Mouse (Mus musculus): ENCODE data around the gene Cd2bp2. TPM values are rescaled to one million over a fixed set of nuclear protein-coding genes. Genes with fewer than 3 reads are reported as not detected.

Gene Cd2bp2
- polyA plus RNA-seq, 1 experiment: 43.5 TPM

GRCm38 (mm10) chr7:127231826-127232621, 36.2 kb upstream of the Cd2bp2 start:
- H3K4me1 ChIP-seq: peaks cover 73% of the 10 kb centered on the region
- H3K27me3 ChIP-seq (replicated peaks): no peaks in the 10 kb centered on the region
- TF ChIP-seq FLI1 (IDR thresholded peaks at IDR 0.05; ENCODE audit: low read length) (no peak), GATA1 (IDR thresholded peaks at IDR 0.05; ENCODE audit: borderline replicate concordance, low read length) (no peak)
- H3K4me3 ChIP-seq (replicated peaks): peak overlapping the region; percentile 100
- H3K9me3 ChIP-seq: no peaks in the 10 kb centered on the region
- peaks cover 46% of the 10 kb centered on the region for H3K36me3 ChIP-seq (replicated peaks; ENCODE audit: low read length)

GRCm38 (mm10) chr7:127231376-127231775, 35.5 kb upstream of the Cd2bp2 start:
- peaks cover 39% of the 10 kb centered on the region for H3K36me3 ChIP-seq (replicated peaks; ENCODE audit: low read length)
- no peaks in the 10 kb centered on the region for H3K9me3 ChIP-seq
- peak overlapping the region; percentile 100 for H3K4me3 ChIP-seq (replicated peaks)
- TF ChIP-seq FLI1 (IDR thresholded peaks at IDR 0.05; ENCODE audit: low read length) (no peak), GATA1 (IDR thresholded peaks at IDR 0.05; ENCODE audit: borderline replicate concordance, low read length) (no peak)
- H3K4me1 ChIP-seq: peaks cover 73% of the 10 kb centered on the region
- H3K27me3 ChIP-seq (replicated peaks): no peaks in the 10 kb centered on the region

- H3K9me3 ChIP-seq: no peaks in the 10 kb centered on the region
- no peaks in the 10 kb centered on the region for H3K27me3 ChIP-seq (replicated peaks)
- H3K4me1 ChIP-seq: peaks cover 85% of the 10 kb centered on the region
- TF ChIP-seq FLI1 (IDR thresholded peaks at IDR 0.05; ENCODE audit: low read length) (no peak), GATA1 (IDR thresholded peaks at IDR 0.05; ENCODE audit: borderline replicate concordance, low read length) (no peak)
- H3K36me3 ChIP-seq (replicated peaks; ENCODE audit: low read length): peaks cover 21% of the 10 kb centered on the region
- H3K4me3 ChIP-seq (replicated peaks): no peak overlapping the region
Observed at GRCm38 (mm10) chr7:127228615-127229303, 32.9 kb upstream of the Cd2bp2 start.

- peaks cover 18% of the 10 kb centered on the region for H3K36me3 ChIP-seq (replicated peaks; ENCODE audit: low read length)
- H3K4me1 ChIP-seq: peaks cover 92% of the 10 kb centered on the region
- H3K27me3 ChIP-seq (replicated peaks): no peaks in the 10 kb centered on the region
- peaks cover 5% of the 10 kb centered on the region; the same call in 1 of the 2 replicates for H3K9me3 ChIP-seq
- TF ChIP-seq FLI1 (IDR thresholded peaks at IDR 0.05; ENCODE audit: low read length) (no peak), GATA1 (IDR thresholded peaks at IDR 0.05; ENCODE audit: borderline replicate concordance, low read length) (no peak; the same call in 2 of the 3 replicates)
- H3K4me3 ChIP-seq (replicated peaks): peak overlapping the region; percentile 48
Observed at GRCm38 (mm10) chr7:127225147-127225995, 29.5 kb upstream of the Cd2bp2 start.

DNA sequence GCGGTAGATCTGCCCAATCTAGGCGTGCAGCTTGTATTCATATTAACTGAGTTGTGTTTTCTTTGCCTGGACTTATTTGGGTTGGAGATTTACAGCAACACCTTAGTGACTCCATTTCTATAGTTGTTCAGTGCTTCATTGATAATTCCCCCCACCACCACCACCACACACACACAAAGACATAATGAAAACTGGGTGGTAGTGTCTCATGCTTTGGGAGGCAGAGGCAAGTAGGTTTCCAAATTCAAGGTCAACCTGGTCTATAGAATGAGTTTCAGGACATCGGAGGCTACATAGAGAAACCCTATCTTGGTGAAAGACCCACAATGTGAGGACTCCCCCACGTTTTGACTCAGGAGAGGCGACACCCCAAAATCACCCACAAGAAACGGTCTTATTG, 28.8 kb upstream of the Cd2bp2 start:
- no peak for TF ChIP-seq FLI1 (IDR thresholded peaks at IDR 0.05; ENCODE audit: low read length)
- no peak for TF ChIP-seq GATA1 (IDR thresholded peaks at IDR 0.05; ENCODE audit: borderline replicate concordance, low read length)
- H3K4me1 ChIP-seq: peaks cover 91% of the 10 kb centered on the region
- H3K36me3 ChIP-seq (replicated peaks; ENCODE audit: low read length): peaks cover 10% of the 10 kb centered on the region
- H3K27me3 ChIP-seq (replicated peaks): no peaks in the 10 kb centered on the region
- H3K4me3 ChIP-seq (replicated peaks): no peak overlapping the region
- H3K9me3 ChIP-seq: peaks cover 5% of the 10 kb centered on the region; the same call in 1 of the 2 replicates

- no peak overlapping the region for H3K4me3 ChIP-seq (replicated peaks)
Observed at GRCm38 (mm10) chr7:127223515-127224478, 27.9 kb upstream of the Cd2bp2 start.

DNA sequence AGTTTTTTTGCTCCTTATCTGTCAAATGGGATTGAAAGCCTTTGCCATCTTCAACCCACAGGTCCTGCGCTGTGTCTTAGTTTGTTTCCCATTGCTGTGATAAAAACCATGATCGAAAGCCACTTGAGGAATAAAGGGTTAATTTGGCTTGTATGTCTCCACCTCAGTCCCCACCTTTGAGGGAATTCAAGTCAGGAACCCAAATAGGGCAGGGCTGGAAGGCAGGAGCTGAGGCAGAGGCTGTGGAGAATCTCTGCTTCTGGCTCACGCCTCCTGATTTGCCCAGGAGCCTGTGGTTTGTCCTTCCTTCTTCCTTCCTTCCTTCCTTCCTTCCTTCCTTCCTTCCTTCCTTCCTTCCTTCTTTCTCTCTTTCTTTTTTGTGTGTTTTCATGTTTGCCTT, 27.3 kb upstream of the Cd2bp2 start:
- peaks cover 93% of the 10 kb centered on the region for H3K4me1 ChIP-seq
- no peak overlapping the region for H3K4me3 ChIP-seq (replicated peaks)
- H3K9me3 ChIP-seq: peaks cover 5% of the 10 kb centered on the region; the same call in 1 of the 2 replicates
- peaks cover 5% of the 10 kb centered on the region for H3K36me3 ChIP-seq (replicated peaks; ENCODE audit: low read length)
- TF ChIP-seq GATA1 (IDR thresholded peaks at IDR 0.05; ENCODE audit: borderline replicate concordance, low read length): no peak
- TF ChIP-seq FLI1 (IDR thresholded peaks at IDR 0.05; ENCODE audit: low read length): no peak
- H3K27me3 ChIP-seq (replicated peaks): no peaks in the 10 kb centered on the region

More at GRCm38 (mm10) chr7:127223515-127224478, 27.9 kb upstream of the Cd2bp2 start:
- no peaks in the 10 kb centered on the region for H3K27me3 ChIP-seq (replicated peaks)
- H3K9me3 ChIP-seq: peaks cover 5% of the 10 kb centered on the region; the same call in 1 of the 2 replicates
- TF ChIP-seq GATA1 (IDR thresholded peaks at IDR 0.05; ENCODE audit: borderline replicate concordance, low read length): no peak
- TF ChIP-seq FLI1 (IDR thresholded peaks at IDR 0.05; ENCODE audit: low read length): no peak
- H3K36me3 ChIP-seq (replicated peaks; ENCODE audit: low read length): peaks cover 5% of the 10 kb centered on the region
- peaks cover 90% of the 10 kb centered on the region for H3K4me1 ChIP-seq

- Histone ChIP-seq H3K4me3 (replicated peaks) (no peak overlapping the region), H3K9me3 (peaks cover 5% of the 10 kb centered on the region; the same call in 1 of the 2 replicates), H3K36me3 (replicated peaks; ENCODE audit: low read length) (peaks cover 16% of the 10 kb centered on the region), H3K4me1 (peaks cover 93% of the 10 kb centered on the region), H3K27me3 (replicated peaks) (no peaks in the 10 kb centered on the region)
- TF ChIP-seq GATA1 (IDR thresholded peaks at IDR 0.05; ENCODE audit: borderline replicate concordance, low read length) (no peak), FLI1 (IDR thresholded peaks at IDR 0.05; ENCODE audit: low read length) (no peak)
Observed at GRCm38 (mm10) chr7:127220440-127220839, 24.6 kb upstream of the Cd2bp2 start.

All from megakaryocyte, embryonic 14.5 days (primary cell).